ENCODE assay signal across 8 mouse cellular contexts in the genomic region with DNA sequence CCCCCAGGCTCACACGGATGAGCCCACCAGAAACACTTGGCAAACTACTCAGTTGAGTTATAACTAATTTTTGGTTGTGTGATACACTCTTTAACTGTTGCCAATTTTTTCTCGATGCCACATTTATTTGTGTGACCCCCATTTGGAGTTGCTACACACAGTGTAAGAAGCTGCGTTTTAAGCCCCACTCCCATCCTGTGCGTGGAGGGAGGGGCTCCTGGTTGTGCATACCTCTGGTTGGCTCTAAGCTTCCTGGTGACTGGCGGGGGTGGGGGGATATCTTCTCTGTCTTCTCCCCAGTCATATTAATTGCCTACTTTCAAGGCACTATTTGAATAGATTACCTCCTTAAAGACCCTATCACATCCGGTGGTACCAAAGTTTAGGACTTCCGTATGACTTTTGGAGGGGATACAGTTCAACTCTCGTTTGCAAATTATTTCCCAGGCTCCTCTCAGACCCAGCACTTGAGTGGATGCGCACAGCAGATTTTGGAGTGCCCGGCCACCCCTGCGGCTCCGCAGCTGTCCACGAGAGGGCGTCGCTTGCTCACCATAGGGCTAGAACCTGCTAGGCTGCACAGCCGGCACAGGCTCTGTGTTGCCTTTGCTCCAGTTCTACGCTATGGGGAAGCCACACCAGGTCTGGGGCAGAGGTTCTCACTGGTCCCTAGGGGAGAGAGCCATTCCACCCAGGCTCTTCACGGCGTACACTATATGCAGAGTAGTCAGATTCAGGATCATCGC.
DNase-seq lines count a peak whose midpoint lies in the region; ATAC-seq and TF ChIP-seq lines count a peak whose summit lies in the region.

No protein-coding gene starts in this region.

- ATAC-seq in intestine, embryonic 15.5 days: peak; percentile 81
- no peak for ATAC-seq in activated CD4-positive, CD25-positive, alpha-beta regulatory T cell, adult 4 months

- DNase-seq in adipocyte (ENCODE audit: low spot score): peak; percentile 93
- peak; percentile 91 for DNase-seq in embryo, embryonic 10 days (ENCODE audit: low spot score)
- DNase-seq in gastrocnemius, postnatal 25 days: peak; percentile 72
- peak; percentile 88 to 91 for DNase-seq in left cerebral cortex, postnatal 14 days (ENCODE audit: low spot score in 2 of 2)
- peak; percentile 83 for DNase-seq in mesoderm, embryonic 11.5 days (ENCODE audit: low read depth, low spot score)

- intact Hi-C loops in left cerebral cortex, postnatal 14 days (cut with DNase I): loop anchor here (2.0 kb wide), 1 partner anchor 101 kb away; no protein-coding TSS in a partner anchor

- H3K36me3 ChIP-seq in intestine, embryonic 15.5 days: no peaks in the 10 kb centered on the region
- H3K36me3 ChIP-seq in small intestine, adult 2 months (ENCODE audit: control insufficient read depth, insufficient read depth, low read length): no peaks in the 10 kb centered on the region

- peak overlapping the region; percentile 17; the same call in 1 of the 2 replicates for H3K4me2 ChIP-seq in intestine, embryonic 15.5 days (replicated peaks)

- TF ChIP-seq POLR2A in small intestine, adult 2 months (IDR thresholded peaks at IDR 0.05; ENCODE audit: low read depth, low read length): no peak

- no peaks in the 10 kb centered on the region for H3K27me3 ChIP-seq in intestine, embryonic 15.5 days (replicated peaks)
- H3K27me3 ChIP-seq in small intestine, adult 2 months (ENCODE audit: control insufficient read depth, insufficient read depth, low read length): no peaks in the 10 kb centered on the region

- H3K4me3 ChIP-seq in intestine, embryonic 15.5 days (replicated peaks): no peak overlapping the region
- no peak overlapping the region for H3K4me3 ChIP-seq in small intestine, adult 2 months (ENCODE audit: low read depth, low read length)

- no peak overlapping the region for H3K9ac ChIP-seq in intestine, embryonic 15.5 days

- 11% methylated on average over 20 of the region's 20 CpGs for WGBS in intestine, embryonic 15.5 days
- WGBS in small intestine, adult 2 months: 18% methylated on average over 20 of the region's 20 CpGs

- TF ChIP-seq CTCF in small intestine, adult 2 months (IDR thresholded peaks at IDR 0.05; ENCODE audit: extremely low read depth, insufficient read length, insufficient replicate concordance, low read depth, low read length): peak; percentile 85

- no peaks in the 10 kb centered on the region for H3K9me3 ChIP-seq in intestine, embryonic 15.5 days

- no peak overlapping the region for H3K27ac ChIP-seq in intestine, embryonic 15.5 days
- no peak overlapping the region for H3K27ac ChIP-seq in small intestine, adult 2 months (ENCODE audit: insufficient read depth, low read depth, low read length)

- H3K4me1 ChIP-seq in intestine, embryonic 15.5 days (replicated peaks): 0 out of 2 replicates have a peak, but pooled peaks cover 3% of the 10 kb centered on the region
- no peaks in the 10 kb centered on the region for H3K4me1 ChIP-seq in small intestine, adult 2 months (ENCODE audit: control insufficient read depth, insufficient read depth, insufficient read length, low read length)
